Mouse (Mus musculus) fibroblast of lung, adult 2 months (primary cell): Measurements from ENCODE around the gene A630095N17Rik.
A peak's percentile ranks its signal among the peaks of the same experiment; 100 is the strongest.

Experiments
- DNase-seq: peaks from one replicate; pipeline ENCODE4 v3.0.0-alpha.2; 2011; ENCODE audit warnings: low read depth

The A630095N17Rik gene

GRCm38 (mm10) chr1:75213096-75213495, 18.8 kb downstream of the A630095N17Rik start:
- no peak for DNase-seq

- no peak for DNase-seq
These were observed 19.4 kb downstream of the A630095N17Rik start for GRCm38 (mm10) chr1:75212542-75212941.

- DNase-seq: no peak
These were observed 20.7 kb downstream of the A630095N17Rik start for GRCm38 (mm10) chr1:75211141-75211708.

DNA sequence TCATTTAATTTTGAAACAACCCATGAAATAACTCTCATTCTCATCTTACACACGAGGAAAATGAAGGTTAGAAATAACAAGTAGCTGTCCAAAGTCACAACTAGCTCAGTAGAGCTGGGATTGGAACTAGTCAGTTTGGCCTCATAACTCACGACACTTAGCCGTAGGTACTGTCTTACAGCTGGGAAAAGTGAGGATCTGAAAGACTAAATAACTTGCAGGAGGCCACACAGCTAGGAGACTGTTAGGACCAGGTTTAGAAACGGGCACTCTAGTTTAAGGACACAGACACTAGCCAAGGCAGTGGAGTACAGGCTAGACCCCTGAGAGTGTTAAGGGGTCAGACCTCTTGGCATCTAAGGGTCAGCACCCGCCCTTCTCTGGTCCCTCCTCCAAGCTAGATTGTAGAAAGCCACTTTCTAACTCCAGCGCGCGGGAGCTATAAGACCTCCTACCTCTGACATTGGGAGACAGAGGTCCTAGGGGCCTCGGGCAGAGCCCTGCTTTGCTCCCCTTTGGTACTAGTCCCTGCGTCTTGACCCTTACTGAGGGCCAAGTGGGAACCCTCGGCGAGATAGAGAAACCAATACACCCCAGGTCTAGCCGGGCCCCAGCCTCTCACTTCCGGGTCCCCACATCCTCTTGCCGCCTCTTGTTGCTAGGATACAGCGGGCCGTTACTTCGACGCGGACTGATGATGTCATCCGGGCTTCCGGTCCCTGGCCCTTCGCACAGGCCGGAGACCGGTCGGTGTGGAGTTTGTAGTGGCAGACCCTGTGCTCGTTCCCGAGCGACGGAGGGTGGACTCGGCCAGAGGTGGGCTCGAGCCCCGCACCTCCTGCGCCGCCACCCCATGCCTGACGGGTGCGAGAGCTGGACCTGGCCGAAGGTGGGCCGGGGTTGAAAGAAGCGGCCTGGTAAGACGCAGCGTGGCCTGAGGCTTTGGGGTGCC, 21.5 kb downstream of the A630095N17Rik start, which contains the start of the genes Glb1l and Stk16:
Glb1l (minus strand) TSS at position 678 of the 952 bp plus-strand sequence.
Stk16 (plus strand) TSS at position 703 of the 952 bp plus-strand sequence.
- peak; percentile 87 for DNase-seq

DNA sequence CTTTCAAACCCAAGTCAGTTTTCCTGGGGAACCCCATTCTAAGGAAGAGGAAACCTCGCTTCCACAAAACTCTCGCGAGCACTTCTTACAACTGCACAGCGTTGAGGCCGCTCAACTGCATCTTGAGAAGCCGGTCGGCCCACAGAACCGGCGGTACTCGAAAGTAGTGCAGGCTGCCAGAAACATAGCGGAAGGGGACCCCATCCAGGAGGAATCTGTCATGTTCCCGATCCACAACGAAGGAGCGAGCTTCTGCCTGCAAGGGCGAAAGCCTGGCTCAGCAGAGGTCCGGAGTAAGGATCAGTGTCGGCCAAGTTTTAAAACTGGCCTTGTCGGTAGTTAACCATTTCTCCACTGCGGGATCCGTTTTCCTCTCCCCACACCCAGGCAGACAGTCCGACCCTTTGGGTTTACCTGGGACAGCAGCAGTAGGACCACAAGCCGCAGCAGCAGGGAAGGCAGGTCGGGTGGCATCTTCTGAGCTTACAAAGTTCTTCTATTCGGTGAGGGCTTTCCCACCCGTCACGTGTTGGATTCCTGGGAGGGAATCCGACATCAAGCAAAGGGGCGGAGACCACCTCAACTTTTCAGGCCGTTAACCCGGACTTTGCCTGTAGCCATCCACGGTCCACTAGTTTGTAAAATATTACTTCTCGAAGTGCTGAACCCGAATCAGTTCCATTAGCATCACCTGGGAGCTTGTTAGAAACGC, 22.8 kb downstream of the A630095N17Rik start:
- DNase-seq: no peak

DNA sequence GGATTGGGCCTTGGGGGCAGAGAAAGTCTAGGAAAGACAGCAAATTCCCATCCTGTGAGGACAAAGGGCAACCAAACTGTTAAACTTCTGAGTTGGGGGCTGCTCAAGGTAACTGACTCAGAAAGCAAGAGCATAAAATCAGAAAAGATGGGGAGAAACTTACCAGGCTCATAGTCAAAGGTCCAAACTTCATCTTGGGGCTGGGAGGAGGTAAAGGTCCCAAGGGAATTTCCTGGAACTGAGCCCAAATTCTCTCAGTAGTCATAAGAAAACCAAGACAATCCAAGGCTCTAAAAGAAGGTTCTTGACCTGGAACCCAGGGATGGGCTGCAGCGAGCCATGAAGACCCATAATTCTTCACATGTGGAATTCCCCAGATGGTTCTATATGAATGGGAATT, 30.7 kb downstream of the A630095N17Rik start:
- no peak for DNase-seq

DNA sequence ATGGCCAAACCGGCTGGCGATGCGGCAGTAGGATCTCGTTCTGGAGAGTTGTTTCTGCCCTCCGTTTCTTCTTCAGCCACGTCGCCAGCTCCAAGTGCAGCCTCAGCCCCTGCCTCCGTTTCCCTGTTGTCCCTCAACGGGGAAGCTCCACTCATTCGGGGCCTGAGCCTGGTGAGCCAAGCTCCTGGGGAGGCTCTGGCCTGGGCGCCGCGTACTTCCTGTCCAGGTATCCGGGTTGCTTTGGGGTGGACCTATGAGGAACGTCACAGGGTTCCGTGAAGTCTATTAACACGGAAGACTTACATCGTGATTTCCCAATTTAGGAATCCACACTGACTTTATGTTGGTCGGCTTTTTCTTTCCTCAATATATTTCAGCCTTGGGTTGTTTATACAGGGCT, 39.5 kb downstream of the A630095N17Rik start:
- DNase-seq: peak; percentile 24

DNA sequence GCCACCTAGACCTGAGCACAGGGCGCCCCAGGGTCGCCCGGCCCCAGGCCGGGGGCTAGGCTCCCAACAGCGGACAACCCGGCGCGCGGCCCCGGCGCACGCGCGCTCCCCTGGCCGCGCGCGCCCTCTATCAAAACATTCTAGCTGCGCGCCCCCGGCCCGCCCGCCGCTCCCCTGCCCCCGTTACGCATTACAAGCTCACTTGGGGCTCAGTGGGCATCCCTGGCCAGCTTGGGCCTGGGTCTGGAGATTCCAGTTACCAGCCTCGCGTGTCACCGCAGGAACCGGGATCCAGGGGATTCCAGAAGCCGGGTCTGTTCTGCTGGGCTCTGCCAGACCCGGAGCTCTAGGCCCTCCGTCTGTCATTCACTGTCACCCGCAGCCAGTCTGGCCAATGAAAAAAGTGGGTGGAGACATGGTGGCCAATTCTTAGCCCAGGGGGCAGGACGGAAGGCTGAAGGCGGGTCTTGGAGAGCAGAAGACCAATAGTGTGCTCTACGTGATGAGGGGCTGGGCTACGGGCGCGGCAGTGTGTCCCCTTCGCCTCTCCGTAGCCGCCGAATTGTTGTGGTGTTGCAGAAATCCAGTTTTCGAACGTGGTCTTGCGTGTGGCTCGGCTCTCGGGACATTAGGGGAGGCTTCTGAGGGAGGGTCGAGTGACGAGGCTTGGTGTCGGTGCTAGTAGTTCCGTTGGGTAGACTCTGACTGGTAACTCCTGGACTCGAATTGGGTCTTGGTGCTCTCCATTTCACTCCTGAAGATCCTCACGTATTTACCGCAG, 40.1 kb downstream of the A630095N17Rik start, which contains the start of the genes Ankzf1 and Atg9a:
Ankzf1 (plus strand) TSS at position 530 of the 781 bp plus-strand sequence.
Atg9a (minus strand) TSS at position 575 of the 781 bp plus-strand sequence.
- peak; percentile 98 for DNase-seq

DNA sequence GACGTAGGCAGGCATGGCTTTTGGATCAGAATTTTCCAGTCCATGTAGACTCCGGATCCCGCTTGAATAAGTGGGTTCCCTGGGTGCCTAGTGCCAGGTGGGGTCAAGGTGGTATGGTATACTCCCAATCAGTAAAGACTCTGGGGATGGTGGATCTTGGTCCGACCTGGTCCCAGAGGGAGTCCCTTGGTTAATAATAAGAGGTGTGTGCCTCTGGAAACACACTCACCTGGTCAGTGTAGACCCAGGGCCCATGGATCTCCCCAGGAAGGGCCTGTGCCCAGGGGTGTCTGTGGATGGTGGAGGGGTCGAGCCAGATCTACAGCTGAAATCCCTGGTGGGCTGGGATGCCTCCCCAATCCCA, 40.7 kb downstream of the A630095N17Rik start:
- no peak for DNase-seq

DNA sequence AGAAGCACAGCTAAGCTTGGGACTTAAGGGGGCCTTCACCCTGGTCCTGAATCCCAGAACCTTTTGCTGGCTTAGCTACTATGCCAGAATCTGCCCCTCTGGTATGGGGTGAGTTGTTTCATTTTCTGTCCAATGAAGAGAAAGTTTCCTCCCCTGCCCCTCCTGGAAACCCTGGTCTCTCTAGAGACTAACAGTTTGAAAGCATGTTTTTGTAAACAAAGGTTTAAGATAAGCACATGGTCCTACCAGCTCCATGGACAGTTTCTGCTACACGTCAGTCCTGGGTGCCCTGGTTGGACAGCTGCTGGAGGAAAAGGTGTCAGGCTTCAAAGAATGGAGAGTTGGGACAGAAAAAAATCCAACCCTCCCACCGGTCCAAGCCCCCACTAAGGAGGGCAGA, 41.3 kb downstream of the A630095N17Rik start:
- DNase-seq: no peak

DNA sequence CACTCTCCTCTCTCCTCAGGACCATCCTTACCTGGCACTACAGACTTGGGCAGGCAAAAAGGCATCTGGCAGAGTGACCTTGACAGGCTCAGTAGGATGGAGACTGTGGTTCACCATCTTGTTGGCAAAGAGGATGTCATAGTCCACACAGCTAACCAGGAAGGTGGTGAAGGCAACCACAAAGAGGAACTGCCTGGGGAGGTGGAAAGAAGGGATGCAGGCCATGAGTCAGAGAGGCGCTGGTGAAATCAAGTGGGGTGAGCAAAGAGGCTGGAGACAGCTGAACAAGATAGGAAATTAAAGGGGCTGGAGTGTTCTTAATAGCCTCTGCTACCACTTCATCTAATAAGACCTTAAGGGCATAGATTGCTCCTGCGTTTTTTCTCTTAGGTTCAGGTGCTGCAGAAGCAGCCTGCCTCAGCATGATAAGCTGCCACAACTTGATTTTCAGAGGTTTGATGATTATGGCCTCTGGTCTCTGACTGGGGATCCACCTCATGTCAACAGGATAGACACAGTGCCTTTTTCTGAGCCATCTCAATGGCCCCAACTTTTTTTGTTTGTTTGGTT, 43.9 kb downstream of the A630095N17Rik start:
- no peak for DNase-seq

DNA sequence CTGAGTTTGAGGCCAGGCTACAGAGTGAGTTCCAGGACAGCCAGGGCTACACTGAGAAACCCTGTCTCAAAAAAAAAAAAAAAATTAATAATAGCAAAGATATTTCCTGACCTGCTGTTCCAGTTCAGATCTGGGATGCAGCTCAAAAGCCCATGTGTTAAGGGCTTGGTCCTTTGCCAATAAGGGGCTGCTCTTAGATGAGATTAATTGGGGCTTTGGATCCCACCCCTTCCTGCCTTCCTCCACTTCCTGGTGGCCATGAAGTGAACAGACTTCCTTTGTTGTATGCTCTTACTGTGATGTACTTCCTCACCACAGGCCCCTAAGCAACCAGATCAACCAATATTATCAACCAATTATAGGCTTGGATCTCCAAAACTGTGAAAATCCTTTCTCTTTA, 44.8 kb downstream of the A630095N17Rik start:
- no peak for DNase-seq

DNA sequence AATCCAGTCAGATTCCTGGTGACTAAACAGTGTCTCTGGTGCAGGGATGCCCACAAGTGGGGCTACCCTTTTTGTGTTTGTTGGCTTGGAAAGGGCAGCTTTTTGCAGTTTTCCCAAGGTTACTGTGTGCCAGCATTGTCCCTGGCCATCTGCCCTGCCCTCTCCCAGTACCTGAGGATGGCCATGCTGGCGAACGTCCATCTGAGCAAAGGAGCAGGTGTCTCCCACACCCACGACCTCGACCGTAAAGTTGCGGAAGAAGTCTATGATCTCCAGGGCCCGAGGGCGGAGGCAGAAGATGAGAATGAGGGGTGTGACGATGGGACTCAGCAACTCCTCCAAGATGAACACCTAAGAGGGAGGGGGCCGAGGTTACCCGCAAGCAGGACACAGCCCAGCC, 46.4 kb downstream of the A630095N17Rik start:
- DNase-seq: no peak

DNA sequence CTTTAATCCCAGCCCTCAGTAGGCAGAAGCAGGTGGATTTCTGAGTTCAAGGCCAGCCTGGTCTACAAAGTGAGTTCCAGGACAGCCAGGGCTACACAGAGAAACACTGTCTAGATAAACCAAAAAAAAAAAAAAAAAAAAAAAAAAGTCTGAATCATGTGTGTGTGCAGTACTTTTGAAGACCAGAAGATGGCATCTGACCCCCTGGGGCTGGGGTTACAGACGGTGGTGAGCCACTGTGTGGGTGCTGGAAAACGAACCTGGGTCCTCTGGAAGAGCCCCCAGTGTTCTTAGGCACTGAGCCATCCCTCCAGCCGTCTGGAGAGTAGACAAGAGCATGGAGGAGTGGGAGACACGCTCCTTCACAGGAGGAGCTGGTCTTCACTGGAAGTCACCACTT, 49.7 kb downstream of the A630095N17Rik start:
- DNase-seq: no peak

GRCm38 (mm10) chr1:75181377-75181870, 50.5 kb downstream of the A630095N17Rik start:
- DNase-seq: no peak

- DNase-seq: no peak
These were observed 51.2 kb downstream of the A630095N17Rik start for GRCm38 (mm10) chr1:75180741-75181140.

GRCm38 (mm10) chr1:75180105-75180590, 51.8 kb downstream of the A630095N17Rik start, which contains the start of gene Abcb6:
Gene Abcb6, minus strand, starts transcription at chr1:75180392.
- DNase-seq: peak; percentile 60

GRCm38 (mm10) chr1:75179334-75180104, 52.4 kb downstream of the A630095N17Rik start:
- peak; percentile 68 for DNase-seq
